Mouse (Mus musculus) B cell, adult 67 days (primary cell): ENCODE measurements around the gene Kcnk3. TPM values are rescaled to one million over a fixed set of nuclear protein-coding genes. Genes with fewer than 3 reads are reported as not detected.

Experiments used
- total RNA-seq, 2 experiments: library from RNA; stranded (reverse); gene quantifications; 4 replicates each; pipeline ENCODE4 v1.2.4; 2023

Gene Kcnk3
- total RNA-seq, result under 1 TPM; 0.46 to 0.65 TPM

GRCm38 (mm10) chr5:30587681-30588300 is at the start of gene Kcnk3:
Gene Kcnk3, plus strand, starts transcription at chr5:30588170.

GRCm38 (mm10) chr5:30545698-30546097 is 42.3 kb upstream of the Kcnk3 start, which contains the start of gene Cib4:
Gene Cib4, minus strand, starts transcription at chr5:30545836.

GRCm38 (mm10) chr5:30647815-30648560 is 60.0 kb downstream of the Kcnk3 start, which contains the start of gene Slc35f6:
Gene Slc35f6, plus strand, starts transcription at chr5:30647933.

DNA sequence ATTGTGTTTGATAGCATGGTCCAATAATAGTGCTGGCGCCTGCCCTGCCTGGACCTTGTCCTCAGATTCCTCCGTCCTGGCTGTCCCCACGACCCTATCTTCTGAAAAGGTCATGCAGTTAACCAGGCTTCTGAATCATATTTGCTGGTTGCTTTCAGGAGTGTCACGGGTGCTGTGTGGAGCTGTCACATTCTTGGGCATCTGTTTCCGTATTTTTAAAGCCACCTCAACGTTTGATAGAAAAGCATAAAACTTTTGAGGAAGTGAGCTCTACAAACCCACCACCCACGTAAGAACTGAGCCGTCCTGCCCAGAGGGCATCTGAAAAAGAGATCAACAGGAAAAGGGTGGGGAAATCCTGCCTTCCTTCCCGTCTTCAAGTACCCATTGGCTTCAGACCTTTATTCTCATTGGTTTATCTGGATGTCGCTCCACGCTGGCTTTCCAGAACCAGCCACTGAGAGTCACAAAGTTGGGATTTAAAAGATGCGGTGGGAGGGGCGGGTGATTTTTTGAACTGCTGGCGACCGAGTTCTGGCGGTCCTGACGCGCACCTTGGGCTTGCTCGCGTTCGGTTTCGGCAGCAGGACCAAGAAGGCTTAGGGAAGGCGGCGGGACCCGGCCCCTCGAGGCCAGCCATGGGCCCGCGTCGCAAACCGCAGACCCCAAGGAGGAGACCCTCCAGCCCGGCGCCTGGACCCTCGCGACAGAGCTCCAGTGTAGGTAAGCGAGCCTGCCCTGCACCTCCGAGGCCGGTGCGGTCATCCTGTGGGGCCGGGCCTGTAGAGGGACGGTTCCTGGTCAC is 78.6 kb downstream of the Kcnk3 start, which contains the start of gene Cenpa:
Gene Cenpa, plus strand, starts transcription at position 387 of the 805 bp plus-strand sequence.

Other genes starting within 250 kb of the Kcnk3 start
- not detected for gene Otof, start 126.2 kb upstream of the Kcnk3 start, total RNA-seq
- gene 1700001C02Rik, start 122.1 kb upstream of the Kcnk3 start, total RNA-seq, result not detected
- gene Cib4, start 42.3 kb upstream of the Kcnk3 start, total RNA-seq, result not detected
- 10 to 100 TPM; 37.8 to 40.8 TPM for gene Slc35f6, start 59.8 kb downstream of the Kcnk3 start, total RNA-seq
- 100 to 1,000 TPM; 197 to 229 TPM for gene Cenpa, start 78.6 kb downstream of the Kcnk3 start, total RNA-seq
- not detected for gene Dpysl5, start 123.4 kb downstream of the Kcnk3 start, total RNA-seq
- gene Mapre3, start 226.5 kb downstream of the Kcnk3 start, total RNA-seq, result 10 to 100 TPM in 1 of 2 experiments, 1 to 10 TPM in 1; 9.7 to 11.1 TPM